Mouse (Mus musculus) midbrain, embryonic 15.5 days (tissue): ENCODE data around the gene Sp4. TPM values are rescaled to one million over a fixed set of nuclear protein-coding genes. Genes with fewer than 3 reads are reported as not detected.

Experiments used
- ATAC-seq: fragments of 200-750 bp; cut with Nextera tagmentation; replicated peaks from 2 replicates; pipeline ENCODE4 v1.8.0; 2017; ENCODE audit warnings: moderate TSS enrichment
- H3K27ac ChIP-seq: fragments of 300-500 bp; sonication (generic); 2 replicates; pipeline ENCODE4 v1.5.1; 2015; ENCODE audit warnings: mild to moderate bottlenecking, inconsistent platforms
- H3K27me3 ChIP-seq: fragments of 300-500 bp; sonication (generic); replicated peaks from 2 replicates; pipeline ENCODE4 v1.6.1; 2015; ENCODE audit warnings: inconsistent platforms
- H3K36me3 ChIP-seq: fragments of 300-500 bp; sonication (generic); replicated peaks from 2 replicates; pipeline ENCODE4 v1.6.1; 2015; ENCODE audit warnings: inconsistent platforms
- H3K4me1 ChIP-seq: fragments of 300-500 bp; sonication (generic); 2 replicates; pipeline ENCODE4 v1.6.1; 2015; ENCODE audit warnings: inconsistent platforms
- H3K4me2 ChIP-seq: fragments of 300-500 bp; sonication (generic); 2 replicates; pipeline ENCODE4 v1.6.1; 2015; ENCODE audit warnings: inconsistent platforms, mild to moderate bottlenecking, moderate library complexity
- H3K4me3 ChIP-seq: fragments of 300-500 bp; sonication (generic); 2 replicates; pipeline ENCODE4 v1.5.1; 2015; ENCODE audit warnings: mild to moderate bottlenecking, inconsistent platforms
- H3K9ac ChIP-seq: fragments of 300-500 bp; sonication (generic); 2 replicates; pipeline ENCODE4 v1.6.1; 2015; ENCODE audit warnings: mild to moderate bottlenecking, inconsistent platforms
- H3K9me3 ChIP-seq: fragments of 300-500 bp; sonication (generic); 2 replicates; pipeline ENCODE4 v1.6.1; 2016; ENCODE audit warnings: inconsistent platforms
- WGBS: fragments of 180-500 bp; shearing (Covaris S2); methylation state at CpG from one replicate; pipeline ENCODE4 v1.1.7; 2015; ENCODE audit warnings: mixed read lengths; 5-methylcytosine and 5-hydroxymethylcytosine counted together
- polyA plus RNA-seq: library from polyadenylated mRNA; unstranded; fragments of >200 nt; fragmentation: Nextera tagmentation; extraction: Ambion mirVana; gene quantifications from 2 replicates; pipeline ENCODE4 v1.2.1, GENCODE M21; 2015

Sp4 gene
- polyA plus RNA-seq, 1 experiment from 2014 or later: 25.6 TPM

DNA sequence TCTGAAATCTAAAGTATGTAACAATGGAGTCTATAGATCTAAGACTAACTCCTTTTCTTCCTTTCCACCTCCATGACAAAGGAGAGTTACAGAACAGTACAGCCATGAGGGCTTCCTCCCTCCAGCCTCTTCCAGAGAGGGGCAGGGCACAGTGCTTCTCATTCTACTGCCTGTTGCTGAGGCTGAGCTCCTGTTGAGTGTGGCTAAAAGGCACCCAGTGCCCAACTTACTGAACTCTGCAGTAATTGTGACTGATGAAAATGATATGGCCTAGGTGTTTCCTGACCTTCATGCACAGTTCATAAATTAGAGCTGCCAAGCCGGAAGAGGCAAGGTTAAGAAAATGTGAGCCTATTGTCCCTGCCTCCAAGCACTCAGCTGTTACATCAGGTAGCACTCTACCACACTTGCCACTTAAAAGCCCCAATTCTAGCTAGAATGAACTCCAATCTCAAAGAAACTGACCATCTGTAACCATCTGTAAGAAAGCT lies 45.9 kb downstream of the Sp4 start:
- H3K27ac ChIP-seq: no peak overlapping the region
- no peaks in the 10 kb centered on the region for H3K27me3 ChIP-seq
- no peak overlapping the region for H3K4me2 ChIP-seq
- H3K9ac ChIP-seq: no peak overlapping the region
- H3K36me3 ChIP-seq: no peaks in the 10 kb centered on the region
- ATAC-seq: no peak
- H3K4me1 ChIP-seq: no peaks in the 10 kb centered on the region
- no peaks in the 10 kb centered on the region for H3K9me3 ChIP-seq
- WGBS: 83% methylated on average over 1 of the region's 1 CpGs
- no peak overlapping the region for H3K4me3 ChIP-seq

DNA sequence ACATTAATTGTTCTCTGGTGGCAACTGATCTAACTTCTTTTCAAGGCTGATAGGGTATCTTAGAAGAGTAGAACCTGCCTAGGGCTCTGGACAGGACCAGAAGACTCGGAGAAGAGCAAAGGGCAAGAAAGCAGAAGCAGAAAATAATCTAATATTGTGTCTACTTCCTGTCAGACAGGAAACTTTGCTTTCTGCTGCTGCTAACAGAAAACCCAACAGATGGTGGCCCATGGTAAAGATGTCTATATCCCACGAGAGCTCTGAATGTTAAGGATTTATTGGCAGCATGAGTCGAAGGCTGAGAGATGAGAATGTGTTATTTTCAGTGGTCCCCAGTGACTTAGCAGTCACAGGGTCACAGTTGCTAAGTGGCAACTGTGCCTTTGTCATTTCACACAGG lies 80.1 kb downstream of the Sp4 start:
- Histone ChIP-seq H3K9ac (no peak overlapping the region), H3K4me3 (no peak overlapping the region), H3K4me2 (no peak overlapping the region), H3K36me3 (no peaks in the 10 kb centered on the region), H3K27ac (no peak overlapping the region), H3K9me3 (no peaks in the 10 kb centered on the region), H3K27me3 (no peaks in the 10 kb centered on the region), H3K4me1 (no peaks in the 10 kb centered on the region)
- ATAC-seq: no peak
- 61% methylated on average over 3 of the region's 3 CpGs for WGBS

DNA sequence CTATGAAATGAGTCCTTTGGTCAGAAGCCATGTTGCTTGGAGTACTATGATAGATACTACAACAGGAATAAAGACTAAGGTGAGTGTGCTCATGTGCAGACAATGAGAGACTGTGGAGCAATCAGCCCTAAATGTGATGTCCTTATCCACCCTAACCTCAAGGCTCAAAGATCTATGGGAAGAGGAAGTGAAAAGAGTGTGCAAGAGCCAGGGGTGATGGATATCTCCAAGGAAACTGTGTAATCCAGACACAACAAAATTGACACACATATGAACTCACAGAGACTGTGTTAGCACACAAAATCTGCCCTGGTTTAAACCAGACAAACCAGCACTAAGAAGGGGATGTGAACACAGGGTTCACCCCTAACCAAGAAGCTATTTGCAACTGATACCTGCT lies 81.2 kb downstream of the Sp4 start:
- Histone ChIP-seq H3K27ac (no peak overlapping the region), H3K36me3 (no peaks in the 10 kb centered on the region), H3K4me2 (no peak overlapping the region), H3K9me3 (no peaks in the 10 kb centered on the region), H3K4me1 (no peaks in the 10 kb centered on the region), H3K4me3 (no peak overlapping the region), H3K27me3 (no peaks in the 10 kb centered on the region), H3K9ac (no peak overlapping the region)
- ATAC-seq: no peak

DNA sequence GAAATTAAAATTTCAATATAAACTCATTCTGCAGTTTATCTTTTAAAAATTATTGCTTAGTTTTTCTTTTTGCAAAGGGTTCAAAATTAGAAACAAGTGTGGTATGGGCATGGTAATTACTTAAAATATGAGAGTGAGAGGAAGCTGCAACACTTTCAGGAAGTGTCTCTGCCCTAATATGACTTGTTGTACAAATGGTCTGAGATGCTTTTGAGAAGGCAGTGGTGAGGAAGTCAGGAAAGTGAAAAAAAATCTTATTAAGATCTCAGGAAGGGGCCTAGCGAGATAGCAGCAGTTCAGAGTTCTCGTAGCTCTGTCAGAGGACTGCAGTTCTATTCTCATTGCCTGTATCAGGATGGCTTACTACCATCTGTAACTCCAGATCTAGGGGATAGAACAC lies 89.1 kb downstream of the Sp4 start:
- no peak overlapping the region for H3K27ac ChIP-seq
- H3K9me3 ChIP-seq: no peaks in the 10 kb centered on the region
- no peak overlapping the region for H3K4me3 ChIP-seq
- no peaks in the 10 kb centered on the region for H3K36me3 ChIP-seq
- no peak overlapping the region for H3K4me2 ChIP-seq
- H3K4me1 ChIP-seq: no peaks in the 10 kb centered on the region
- WGBS: 84% methylated on average over 2 of the region's 2 CpGs
- no peak overlapping the region for H3K9ac ChIP-seq
- ATAC-seq: no peak
- H3K27me3 ChIP-seq: no peaks in the 10 kb centered on the region

DNA sequence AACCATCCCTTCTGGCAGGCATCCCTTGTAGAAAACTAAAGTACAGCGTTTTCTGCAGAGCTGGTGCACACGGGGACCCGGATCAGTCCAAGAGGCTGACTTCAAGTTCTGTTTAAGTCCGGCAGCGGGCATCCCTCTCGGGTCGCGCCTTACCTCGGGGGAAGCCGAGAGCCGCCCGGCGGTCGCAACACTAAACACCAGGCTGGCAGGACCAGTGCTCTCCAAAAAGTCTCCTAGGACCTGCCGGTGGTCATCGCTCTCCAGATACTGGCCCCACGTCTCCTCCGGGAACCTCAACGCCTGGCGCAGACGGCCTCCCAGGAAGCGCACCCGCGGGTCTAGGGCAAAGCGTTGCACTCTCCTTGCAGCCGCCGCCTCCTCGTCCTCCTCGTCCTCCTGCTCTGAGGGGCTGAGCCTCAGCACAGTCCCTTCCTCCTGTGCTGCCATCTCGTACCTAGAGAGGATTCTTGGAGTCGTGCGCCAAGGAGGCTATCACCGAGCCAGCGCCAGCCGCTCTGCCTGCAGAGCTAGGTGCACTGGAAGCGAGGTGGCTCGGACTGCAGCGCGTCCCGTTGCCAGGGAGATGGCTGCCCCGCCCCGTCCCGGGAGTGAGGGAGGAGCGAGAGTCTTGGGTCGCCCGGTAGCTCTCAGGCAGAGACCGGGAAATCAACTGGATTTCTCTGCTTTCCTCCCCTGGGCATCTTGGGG lies 102.7 kb downstream of the Sp4 start, which contains the start of gene Dnah11:
Gene Dnah11, minus strand, starts transcription at position 658 of the 708 bp plus-strand sequence.
- WGBS: under 1% methylated on average over 46 of the region's 47 CpGs
- no peaks in the 10 kb centered on the region for H3K36me3 ChIP-seq
- ATAC-seq: peak; percentile 98
- no peaks in the 10 kb centered on the region for H3K9me3 ChIP-seq
- peak within 1 kb of the TSS; percentile 94 for H3K4me2 ChIP-seq
- peaks cover 31% of the 10 kb centered on the region for H3K27me3 ChIP-seq
- H3K27ac ChIP-seq: no peak within 1 kb of the TSS
- H3K9ac ChIP-seq: peak within 1 kb of the TSS; percentile 34
- peaks cover 11% of the 10 kb centered on the region for H3K4me1 ChIP-seq
- H3K4me3 ChIP-seq: peak within 1 kb of the TSS; percentile 47

DNA sequence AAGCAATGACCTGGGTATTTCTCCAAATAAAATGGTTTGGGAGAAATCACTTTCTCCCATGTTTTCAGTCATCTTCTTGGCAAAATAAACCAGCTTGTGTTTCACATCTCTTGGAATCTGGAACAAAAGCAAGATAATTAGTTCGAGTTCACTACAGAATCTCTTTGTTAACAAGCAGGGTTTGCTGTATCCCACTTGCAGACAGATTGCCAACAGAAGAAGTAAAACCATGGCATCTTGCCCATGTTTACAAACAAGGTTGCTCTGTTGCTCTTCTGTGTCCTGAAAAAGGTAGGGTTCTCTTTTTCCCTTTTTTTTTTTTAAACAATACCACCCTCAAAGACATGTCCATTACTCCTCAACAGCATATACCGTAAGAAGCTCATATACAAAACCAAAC lies 104.7 kb downstream of the Sp4 start:
- no peak overlapping the region for H3K4me3 ChIP-seq
- no peak overlapping the region for H3K4me2 ChIP-seq
- H3K4me1 ChIP-seq: peaks cover 11% of the 10 kb centered on the region
- 73% methylated on average over 2 of the region's 2 CpGs for WGBS
- H3K9me3 ChIP-seq: no peaks in the 10 kb centered on the region
- ATAC-seq: no peak
- H3K27ac ChIP-seq: no peak overlapping the region
- H3K27me3 ChIP-seq: peaks cover 31% of the 10 kb centered on the region
- no peaks in the 10 kb centered on the region for H3K36me3 ChIP-seq
- H3K9ac ChIP-seq: no peak overlapping the region

DNA sequence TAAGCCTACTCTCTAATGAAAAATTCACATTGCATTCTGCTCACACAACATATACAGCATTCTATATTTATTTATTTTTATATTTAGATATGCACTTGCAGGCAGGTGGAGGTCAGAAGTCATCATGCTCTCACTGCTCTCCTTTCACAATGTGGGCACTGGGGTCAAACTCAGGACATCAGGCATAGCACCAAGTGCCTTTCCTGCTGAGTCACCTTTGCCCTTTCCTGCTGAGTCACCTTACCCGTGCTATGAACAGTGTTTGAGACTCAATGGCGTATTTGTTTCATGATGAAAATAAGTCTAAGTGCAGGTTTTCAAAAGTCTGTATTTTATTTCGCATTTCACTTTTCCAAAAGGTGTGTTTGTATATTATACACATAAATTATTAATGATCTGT lies 111.7 kb downstream of the Sp4 start:
- no peak for ATAC-seq
- H3K9me3 ChIP-seq: no peaks in the 10 kb centered on the region
- no peaks in the 10 kb centered on the region for H3K36me3 ChIP-seq
- no peak overlapping the region for H3K4me2 ChIP-seq
- 0 out of 2 replicates have a peak, but pooled peaks cover 5% of the 10 kb centered on the region for H3K27me3 ChIP-seq
- no peak overlapping the region for H3K9ac ChIP-seq
- no peak overlapping the region for H3K4me3 ChIP-seq
- WGBS: 84% methylated on average over 3 of the region's 3 CpGs
- no peaks in the 10 kb centered on the region for H3K4me1 ChIP-seq
- no peak overlapping the region for H3K27ac ChIP-seq

DNA sequence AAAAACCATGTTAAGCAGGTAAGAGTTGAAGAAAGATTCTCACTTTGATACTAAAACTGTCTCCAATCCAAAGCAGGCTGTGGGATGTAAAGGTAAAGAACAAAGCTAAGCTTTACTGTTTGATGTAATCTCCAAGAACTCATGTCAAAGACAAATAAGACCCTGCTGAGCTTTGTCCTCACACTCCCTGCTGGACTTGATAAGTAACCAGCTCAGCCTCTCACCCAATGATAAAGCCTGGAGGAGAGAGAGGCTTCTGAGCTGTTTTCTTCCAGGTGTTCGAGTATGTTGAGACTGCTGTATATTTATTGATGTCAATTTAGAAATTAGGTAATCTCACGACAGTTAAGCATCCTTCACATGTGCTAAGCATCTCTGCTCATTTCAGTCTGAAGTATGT lies 113.6 kb downstream of the Sp4 start:
- no peaks in the 10 kb centered on the region for H3K36me3 ChIP-seq
- ATAC-seq: no peak
- H3K27ac ChIP-seq: no peak overlapping the region
- 41% methylated on average over 2 of the region's 2 CpGs for WGBS
- H3K4me2 ChIP-seq: no peak overlapping the region
- no peak overlapping the region for H3K4me3 ChIP-seq
- H3K9ac ChIP-seq: no peak overlapping the region
- no peaks in the 10 kb centered on the region for H3K9me3 ChIP-seq
- no peaks in the 10 kb centered on the region for H3K4me1 ChIP-seq
- H3K27me3 ChIP-seq: 0 out of 2 replicates have a peak, but pooled peaks cover 5% of the 10 kb centered on the region

DNA sequence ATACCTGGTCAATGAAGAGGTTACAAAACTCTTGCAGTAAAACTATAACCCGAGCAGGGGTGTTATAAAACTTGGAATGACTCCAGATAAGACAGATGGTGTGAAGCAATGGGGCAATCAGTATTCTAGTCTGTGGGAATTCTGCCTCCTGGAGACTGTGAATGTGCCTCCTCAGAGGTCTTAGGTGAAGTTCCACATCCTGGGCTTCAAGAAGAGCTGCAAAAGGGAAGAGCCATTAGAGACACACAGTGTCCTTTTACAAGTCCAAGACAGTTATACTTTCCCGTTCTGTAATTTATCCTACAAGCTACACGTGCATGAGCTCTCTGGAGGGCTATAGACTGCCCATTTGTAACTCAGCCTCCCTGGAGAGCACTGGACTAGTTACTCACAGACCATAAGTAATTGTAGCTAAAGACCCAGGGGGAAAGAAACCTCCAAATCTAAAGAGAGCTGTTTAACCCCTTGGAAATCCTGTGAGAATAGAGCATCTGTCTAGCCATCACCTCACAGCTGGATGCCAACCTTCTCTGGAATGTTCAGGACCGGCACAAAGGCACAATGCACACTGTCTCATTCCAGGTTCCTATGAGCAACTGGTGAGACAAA lies 114.3 kb downstream of the Sp4 start:
- H3K4me2 ChIP-seq: no peak overlapping the region
- 0 out of 2 replicates have a peak, but pooled peaks cover 5% of the 10 kb centered on the region for H3K27me3 ChIP-seq
- H3K4me3 ChIP-seq: no peak overlapping the region
- WGBS: 16% methylated on average over 4 of the region's 4 CpGs
- H3K36me3 ChIP-seq: no peaks in the 10 kb centered on the region
- no peak overlapping the region for H3K27ac ChIP-seq
- no peaks in the 10 kb centered on the region for H3K9me3 ChIP-seq
- no peak for ATAC-seq
- H3K9ac ChIP-seq: no peak overlapping the region
- H3K4me1 ChIP-seq: no peaks in the 10 kb centered on the region

DNA sequence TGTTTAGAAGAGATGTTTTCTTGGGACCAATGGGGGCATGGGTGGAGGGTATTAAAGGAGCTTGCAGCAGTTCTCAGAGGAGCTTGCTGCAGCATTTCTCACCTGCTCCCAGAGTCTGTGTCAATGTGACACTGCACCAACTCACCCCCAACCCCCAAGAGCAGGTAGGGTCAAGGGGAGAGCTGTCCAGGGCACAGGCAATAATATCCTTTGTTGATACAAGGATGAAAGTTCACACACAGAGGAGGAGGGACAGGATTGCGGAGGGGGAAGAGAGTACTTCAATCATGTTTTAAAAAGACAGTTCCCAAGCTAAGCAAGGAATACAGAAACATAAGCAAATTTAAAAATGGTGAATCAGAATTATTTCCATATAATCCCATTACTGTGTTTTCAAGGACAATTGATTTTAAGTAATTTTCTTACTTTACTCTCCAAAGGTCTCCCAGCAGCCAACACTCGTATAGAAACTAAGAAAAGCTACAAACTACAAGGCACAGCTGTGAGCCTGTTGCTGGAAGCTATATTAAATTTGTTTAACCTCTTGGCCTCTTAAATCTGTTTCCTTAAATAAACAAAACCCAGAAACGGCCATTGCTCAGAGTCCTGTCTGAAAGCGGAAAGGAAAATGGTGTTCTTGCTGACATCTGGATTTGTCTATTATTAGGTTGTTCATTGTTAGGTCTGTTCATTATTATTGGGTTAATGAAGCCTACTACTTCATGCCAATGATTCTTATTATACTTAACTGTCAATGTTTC lies 114.9 kb downstream of the Sp4 start:
- H3K4me1 ChIP-seq: no peaks in the 10 kb centered on the region
- H3K9me3 ChIP-seq: no peaks in the 10 kb centered on the region
- no peak overlapping the region for H3K27ac ChIP-seq
- WGBS: 48% methylated on average over 4 of the region's 4 CpGs
- H3K27me3 ChIP-seq: 0 out of 2 replicates have a peak, but pooled peaks cover 5% of the 10 kb centered on the region
- no peaks in the 10 kb centered on the region for H3K36me3 ChIP-seq
- no peak overlapping the region for H3K4me2 ChIP-seq
- H3K9ac ChIP-seq: no peak overlapping the region
- no peak for ATAC-seq
- no peak overlapping the region for H3K4me3 ChIP-seq
